Mouse (Mus musculus) midbrain, embryonic 16.5 days (tissue): Measurements from ENCODE around the gene Slfn8. TPM values are rescaled to one million over a fixed set of nuclear protein-coding genes. Genes with fewer than 3 reads are reported as not detected.

ENCODE experiments used
- ATAC-seq: fragments of 200-750 bp; cut with Nextera tagmentation; 2 replicates; pipeline ENCODE4 v1.8.0; 2017; ENCODE audit warnings: moderate TSS enrichment
- H3K27ac ChIP-seq: fragments of 300-500 bp; sonication (generic); 2 replicates; pipeline ENCODE4 v1.5.1; 2014; ENCODE audit warnings: mild to moderate bottlenecking, low read length, mixed read lengths
- H3K27me3 ChIP-seq: fragments of 300-500 bp; sonication (generic); 2 replicates; pipeline ENCODE4 v1.6.1; 2014; ENCODE audit warnings: low read depth, low read length, mixed read lengths; ENCODE audit not compliant: control insufficient read depth, insufficient read depth
- H3K36me3 ChIP-seq: fragments of 300-500 bp; sonication (generic); 2 replicates; pipeline ENCODE4 v1.6.1; 2014; ENCODE audit warnings: mild to moderate bottlenecking, low read length, moderate library complexity, mixed read lengths; ENCODE audit not compliant: control insufficient read depth, insufficient read depth
- H3K4me1 ChIP-seq: fragments of 300-500 bp; sonication (generic); 2 replicates; pipeline ENCODE4 v1.6.1; 2014; ENCODE audit warnings: mild to moderate bottlenecking, low read length, mixed read lengths; ENCODE audit not compliant: control insufficient read depth, insufficient read depth
- H3K4me2 ChIP-seq: fragments of 300-500 bp; sonication (generic); 2 replicates; pipeline ENCODE4 v1.6.1; 2014; ENCODE audit warnings: mild to moderate bottlenecking, low read length, mixed read lengths
- H3K4me3 ChIP-seq: fragments of 300-500 bp; sonication (generic); 2 replicates; pipeline ENCODE4 v1.5.1; 2014; ENCODE audit warnings: low read depth, mild to moderate bottlenecking, low read length, moderate library complexity, mixed read lengths
- H3K9ac ChIP-seq: fragments of 300-500 bp; sonication (generic); 2 replicates; pipeline ENCODE4 v1.6.1; 2014; ENCODE audit warnings: low read depth, low read length, mixed read lengths
- H3K9me3 ChIP-seq: fragments of 300-500 bp; sonication (generic); replicated peaks from 2 replicates; pipeline ENCODE4 v1.6.1; 2014; ENCODE audit warnings: mild to moderate bottlenecking, low read length, mixed read lengths; ENCODE audit not compliant: control insufficient read depth, poor library complexity, severe bottlenecking
- WGBS: fragments of 180-500 bp; shearing (Covaris S2); extraction: QIAGEN DNeasy Blood & Tissue Kit; methylation state at CpG from one replicate; pipeline ENCODE4 v1.1.7; 2014; 5-methylcytosine and 5-hydroxymethylcytosine counted together
- microRNA-seq: library from miRNA; unstranded; fragments of <30 nt; microRNA quantifications from one replicate; pipeline ENCODE4, GENCODE M21; 2017
- polyA plus RNA-seq: library from polyadenylated mRNA; unstranded; fragments of >200 nt; fragmentation: Nextera tagmentation; extraction: Ambion mirVana; gene quantifications from 2 replicates; pipeline ENCODE4 v1.2.1, GENCODE M21; 2015

Slfn8 gene
- polyA plus RNA-seq, 1 experiment from 2014 or later = 0.14 TPM

DNA sequence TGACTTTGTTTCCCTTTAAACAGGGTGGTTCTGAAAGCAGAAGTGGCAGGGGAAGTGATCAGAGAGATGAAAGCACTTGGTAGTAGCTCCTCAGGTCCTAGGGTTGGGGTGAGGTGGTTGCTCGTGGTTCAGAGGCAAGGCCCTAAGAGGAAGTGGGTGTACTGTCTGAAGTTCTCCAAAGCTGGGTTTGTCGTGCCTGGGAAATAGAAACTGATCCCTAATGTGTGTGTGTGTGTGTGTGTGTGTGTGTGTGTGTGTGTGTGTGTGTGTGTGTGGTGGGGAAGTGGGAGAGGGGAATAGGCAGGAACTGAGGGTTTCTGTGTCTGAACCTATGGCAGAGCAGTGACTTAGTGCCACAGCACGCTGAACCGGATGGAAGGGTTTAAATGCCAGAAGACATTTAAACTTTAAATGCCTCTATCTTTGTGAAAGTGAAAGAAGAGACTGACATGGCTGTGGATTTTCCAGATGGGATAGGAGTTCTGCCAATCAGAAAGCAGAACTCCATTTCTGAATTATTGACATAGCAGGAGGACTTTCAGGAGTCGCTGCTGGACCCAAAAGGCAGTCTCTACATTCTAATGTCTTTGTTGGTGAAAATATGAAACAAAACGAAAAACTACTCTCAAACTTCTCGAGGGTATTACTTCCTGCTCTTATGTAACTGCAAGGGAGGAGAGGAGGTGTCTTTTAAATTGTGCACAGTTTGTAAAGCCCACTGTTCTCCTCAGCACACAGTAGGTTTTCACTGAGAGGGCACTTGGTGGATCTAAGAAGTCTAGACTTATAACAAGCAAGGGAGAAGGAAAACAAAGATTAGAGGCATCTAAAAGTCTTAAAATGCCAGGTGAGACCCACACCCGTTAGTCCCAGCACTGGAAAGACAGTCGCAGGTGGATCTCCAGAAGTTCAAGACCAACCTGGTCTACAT, 67.7 kb downstream of the Slfn8 start:
- Histone ChIP-seq H3K27me3 (peaks cover 31% of the 10 kb centered on the region), H3K4me2 (no peak overlapping the region), H3K4me1 (no peaks in the 10 kb centered on the region), H3K27ac (no peak overlapping the region), H3K36me3 (no peaks in the 10 kb centered on the region), H3K9ac (no peak overlapping the region), H3K4me3 (no peak overlapping the region), H3K9me3 (no peaks in the 10 kb centered on the region)
- WGBS = 77% methylated on average over 8 of the region's 9 CpGs
- no peak for ATAC-seq

Small RNA genes within 50 kb of the gene (microRNA-seq; reads per million reads assigned to microRNA genes)
- not detected for gene Gm27598
- gene Mir7679 = not detected

Other genes with a start within 250 kb of the Slfn8 start
- 25.6 and 28.5 TPM in 2 replicates for gene Lig3, start 239.7 kb downstream of the Slfn8 start, polyA plus RNA-seq
- gene Rffl, start 149.6 kb downstream of the Slfn8 start, polyA plus RNA-seq = 3.9 and 4.2 TPM in 2 replicates
- 13.6 and 13.7 TPM in 2 replicates for gene Rad51d, start 130.2 kb downstream of the Slfn8 start, polyA plus RNA-seq
- gene Fndc8, start 128.7 kb downstream of the Slfn8 start, polyA plus RNA-seq = 1.0 and 1.1 TPM in 2 replicates
- 35.7 and 36.8 TPM in 2 replicates for gene Nle1, start 112.4 kb downstream of the Slfn8 start, polyA plus RNA-seq
- gene Unc45b, start 110.3 kb downstream of the Slfn8 start, polyA plus RNA-seq = 0.78 and 1.5 TPM in 2 replicates
- 1.4 and 1.6 TPM in 2 replicates for gene Slfn5, start 69.5 kb downstream of the Slfn8 start, polyA plus RNA-seq
- 1.7 and 1.9 TPM in 2 replicates for gene Slfn9, start 29.0 kb downstream of the Slfn8 start, polyA plus RNA-seq
- 0.61 and 1.1 TPM in 2 replicates for gene Slfn2, start 44.3 kb upstream of the Slfn8 start, polyA plus RNA-seq
- not detected in 2 replicates for gene Slfn1, start 96.0 kb upstream of the Slfn8 start, polyA plus RNA-seq
- gene Slfn4, start 154.4 kb upstream of the Slfn8 start, polyA plus RNA-seq = 0.14 TPM in 1 of 2 replicates, not detected in the other
- gene Slfn3, start 170.5 kb upstream of the Slfn8 start, polyA plus RNA-seq = 0.14 TPM in 1 of 2 replicates, not detected in the other